Mouse (Mus musculus) frontal cortex, postnatal 10 days (tissue): ENCODE data around the gene 4933412E24Rik.

Source experiments
- DNase-seq, 2 experiments: peaks; one replicate each; pipeline ENCODE4 v3.0.0; 2022; ENCODE audit warnings: low spot score in 2 of 2, mixed read lengths in 1 of 2

The 4933412E24Rik gene

DNA sequence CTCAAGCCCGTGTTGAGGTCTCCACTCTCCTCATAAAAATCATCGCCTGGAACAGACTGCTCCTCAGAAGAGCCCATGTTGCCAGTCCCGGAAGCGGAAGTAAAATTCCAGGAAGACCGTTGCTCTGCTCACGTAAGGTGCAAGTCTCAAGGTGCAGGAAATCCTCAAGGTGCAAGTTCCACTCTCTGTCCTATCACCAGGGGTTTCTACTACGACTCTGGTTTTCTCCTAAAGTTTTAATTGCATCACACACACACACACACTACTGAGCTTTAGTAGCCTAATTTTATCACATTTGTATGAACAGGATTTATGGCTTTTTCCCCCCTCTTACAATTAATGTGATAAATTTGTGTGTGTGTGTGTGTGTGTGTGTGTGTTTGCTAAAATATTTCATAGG lies at the start of gene 4933412E24Rik:
TSS of gene 4933412E24Rik (minus strand) at position 101 of the 400 bp plus-strand sequence.
- no peak for DNase-seq

DNA sequence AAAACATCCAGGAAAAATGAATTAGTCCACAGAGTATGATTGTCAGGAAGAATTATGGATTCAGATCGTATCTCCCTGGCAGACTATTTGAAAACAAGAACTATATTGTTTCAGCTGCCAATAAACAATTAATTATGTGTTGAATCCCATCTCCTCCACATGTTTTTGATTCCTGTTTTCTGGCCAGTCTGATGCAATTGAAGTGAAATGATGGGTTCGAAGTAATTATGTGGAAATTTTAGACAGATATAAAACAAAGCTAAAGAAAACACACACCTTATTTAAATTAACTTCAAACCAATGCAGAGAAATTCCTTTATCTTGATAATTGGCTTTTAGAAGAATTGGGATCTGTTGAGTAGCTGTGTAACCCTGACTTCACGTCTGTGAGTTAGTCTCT lies 14.3 kb upstream of the 4933412E24Rik start:
- no peak for DNase-seq

DNA sequence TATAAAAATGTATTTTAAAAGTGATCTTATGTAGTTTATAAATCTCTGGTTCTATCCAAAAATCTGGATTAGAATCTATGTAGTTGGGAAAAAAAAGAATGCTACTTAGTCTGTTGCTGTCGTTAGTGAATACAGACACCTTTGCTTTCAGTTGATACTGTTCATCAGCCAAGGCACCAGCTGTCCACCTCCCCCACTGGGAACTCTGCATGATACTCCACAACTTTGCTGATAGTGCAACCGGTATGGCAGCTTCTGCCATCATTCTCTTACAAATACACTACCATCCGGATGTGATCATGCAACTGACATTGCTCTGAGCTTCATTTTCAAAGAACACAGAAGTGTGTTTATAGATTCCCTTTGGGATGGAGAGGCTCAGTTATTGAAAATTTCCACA lies 4.8 kb upstream of the 4933412E24Rik start:
- DNase-seq, result no peak

DNA sequence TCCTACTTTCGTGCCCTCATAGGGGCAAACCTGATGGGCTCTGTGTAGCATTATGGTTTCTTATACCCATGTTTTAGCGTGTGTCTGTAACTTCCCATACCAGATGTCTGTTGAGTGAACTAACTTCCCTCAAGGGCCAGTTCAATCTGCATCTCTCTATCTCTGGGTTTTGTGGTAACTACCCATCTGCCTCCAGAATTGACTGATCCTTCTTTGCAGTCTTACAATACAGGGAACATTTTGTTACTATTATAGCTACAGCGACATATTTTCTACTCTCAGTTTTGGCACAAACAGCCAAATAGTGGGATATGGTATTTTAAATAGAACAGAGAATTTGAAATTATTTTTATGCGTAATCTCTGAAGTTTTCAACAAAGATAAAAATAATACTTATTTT lies 6.2 kb downstream of the 4933412E24Rik start:
- DNase-seq, result no peak

DNA sequence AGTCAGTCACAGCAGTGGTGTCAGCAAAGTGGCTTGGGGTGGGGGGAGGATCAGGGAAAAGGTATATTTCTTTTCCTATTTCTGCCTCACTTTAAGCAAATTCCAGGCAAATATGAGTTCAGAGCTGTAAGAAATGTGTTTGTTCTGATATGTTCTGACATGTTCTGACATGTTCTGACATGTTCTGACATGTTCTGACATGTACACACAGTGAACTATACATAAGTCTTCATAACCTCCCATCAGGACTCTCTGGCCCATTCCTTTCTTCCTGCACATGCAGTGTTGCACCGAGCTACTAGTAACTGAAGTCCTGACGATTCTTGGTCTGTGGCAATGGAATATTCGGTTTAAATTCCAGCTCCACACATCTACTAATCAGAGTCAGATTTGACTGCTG lies 6.8 kb downstream of the 4933412E24Rik start:
- no peak for DNase-seq

DNA sequence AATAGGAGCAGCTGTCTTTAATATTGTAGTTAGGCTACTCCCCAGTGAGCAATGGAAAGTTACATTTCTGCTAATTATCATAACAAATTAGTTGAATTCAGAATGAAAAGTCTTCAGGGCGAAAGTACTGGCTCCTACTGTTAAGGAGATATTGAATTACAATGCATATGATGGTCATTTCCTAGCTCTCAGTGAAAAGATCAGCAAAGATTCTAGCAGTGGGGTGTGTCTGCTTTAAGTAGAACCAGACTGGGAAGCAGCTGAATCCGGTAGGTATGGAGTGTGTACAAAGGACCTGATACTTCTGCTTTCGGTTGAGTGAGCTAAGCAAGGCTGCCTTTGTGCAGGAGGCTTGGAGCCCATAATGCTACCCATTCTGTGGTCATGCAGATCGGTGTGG lies 32.6 kb downstream of the 4933412E24Rik start:
- no peak for DNase-seq

DNA sequence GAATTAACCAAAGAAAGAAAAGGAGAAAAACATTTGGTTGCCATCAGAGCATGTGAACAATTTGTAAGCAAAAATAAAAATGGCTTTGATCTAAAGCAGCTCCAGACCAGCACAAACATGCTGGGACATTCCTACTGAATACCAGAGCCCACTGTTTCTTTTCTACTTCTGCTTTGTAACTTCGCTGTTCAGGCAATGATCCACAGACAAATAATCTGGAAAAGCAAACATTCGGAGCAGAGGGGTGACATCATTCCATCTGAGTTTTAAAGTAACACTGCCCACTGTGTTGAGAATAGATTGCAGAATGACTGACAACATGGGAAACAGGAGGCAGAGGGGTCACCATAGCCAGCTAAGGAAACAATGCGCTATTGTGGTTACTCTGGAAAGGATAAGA lies 41.1 kb downstream of the 4933412E24Rik start:
- DNase-seq, result no peak

DNA sequence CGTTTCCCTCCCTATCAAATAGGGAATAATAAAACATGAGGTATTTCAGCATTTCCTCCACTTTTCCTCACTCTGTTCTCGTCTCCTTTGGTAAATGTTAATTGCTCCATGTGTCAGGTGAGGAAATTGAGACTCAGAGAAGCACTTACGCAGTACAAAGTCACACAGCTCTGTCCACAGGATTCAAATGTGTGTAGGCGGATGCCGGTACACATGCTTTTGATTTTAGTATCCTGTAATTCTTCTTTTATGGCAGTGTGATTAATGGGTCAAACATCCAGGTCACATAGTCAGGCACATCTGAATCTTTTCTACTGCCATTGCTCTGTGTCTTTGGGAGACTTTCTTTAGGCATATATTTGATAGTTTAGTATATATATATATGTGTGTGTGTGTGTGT lies 41.8 kb downstream of the 4933412E24Rik start:
- DNase-seq, result no peak

DNA sequence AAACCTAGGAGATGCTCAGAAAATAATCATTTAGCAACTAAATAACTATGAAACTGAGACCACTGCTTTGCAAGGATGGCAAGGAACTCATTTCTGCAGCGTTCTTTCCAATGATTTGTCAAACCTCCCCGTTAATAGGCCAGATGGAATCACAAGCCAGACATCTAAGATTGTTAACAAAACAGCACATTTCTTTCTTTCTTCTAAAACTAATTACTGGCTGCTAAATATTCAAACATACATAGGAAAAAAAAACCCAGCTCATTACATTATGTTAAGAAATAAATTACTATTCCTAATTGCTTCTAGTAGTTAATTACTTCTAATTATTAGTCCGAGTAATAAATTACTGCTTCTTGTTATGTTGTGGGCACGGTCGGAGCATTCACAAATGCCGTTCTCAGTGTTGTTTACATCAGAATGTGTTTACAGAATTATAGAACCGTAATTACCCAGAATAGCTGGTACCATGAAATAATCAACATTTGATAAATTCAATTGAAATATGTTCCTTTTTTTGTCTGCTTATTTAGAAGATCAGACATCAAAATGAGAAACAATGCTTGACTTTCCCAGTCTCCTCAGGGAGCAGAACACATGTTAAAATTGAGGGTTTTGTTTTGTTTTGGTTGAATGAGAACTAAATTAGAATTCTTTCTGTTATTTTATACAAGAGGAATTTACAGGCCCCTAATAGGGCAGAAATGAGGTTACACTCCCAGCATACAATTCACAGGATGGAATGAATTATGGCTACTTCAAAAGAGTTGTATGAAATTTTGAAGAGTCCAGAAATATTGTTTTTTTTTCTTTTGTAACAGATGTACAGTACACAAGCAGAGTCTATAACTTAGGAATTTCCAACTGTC lies 42.5 kb downstream of the 4933412E24Rik start:
- DNase-seq, result no peak
